Mouse (Mus musculus) heart, embryonic 16.5 days (tissue): ENCODE measurements around the gene Mrap2. TPM values are rescaled to one million over a fixed set of nuclear protein-coding genes. Genes with fewer than 3 reads are reported as not detected.
"Not testable (repeated sequence)": the region's sequence is repeated elsewhere in the genome, so short reads cannot be mapped to it uniquely, and the experiment has no call there.

ENCODE experiments used
- ATAC-seq: fragments of 200-750 bp; cut with Nextera tagmentation; replicated peaks from 2 replicates; pipeline ENCODE4 v1.8.0; 2017; ENCODE audit warnings: moderate number of reproducible peaks; ENCODE audit not compliant: insufficient read depth, low FRiP score; ENCODE audit errors: extremely low read depth
- H3K27ac ChIP-seq: fragments of 300-500 bp; sonication (generic); 2 replicates; pipeline ENCODE4 v1.5.1; 2014; ENCODE audit warnings: mild to moderate bottlenecking, low read length, control low read depth, moderate library complexity
- H3K27me3 ChIP-seq: fragments of 300-500 bp; sonication (generic); 2 replicates; pipeline ENCODE4 v1.6.1; 2014; ENCODE audit warnings: low read length, mixed read lengths; ENCODE audit not compliant: control insufficient read depth, insufficient read depth
- H3K36me3 ChIP-seq: fragments of 300-500 bp; sonication (generic); 2 replicates; pipeline ENCODE4 v1.6.1; 2014; ENCODE audit not compliant: control insufficient read depth, insufficient read depth
- H3K4me1 ChIP-seq: fragments of 300-500 bp; sonication (generic); 2 replicates; pipeline ENCODE4 v1.6.1; 2014; ENCODE audit warnings: low read length, mixed read lengths; ENCODE audit not compliant: control insufficient read depth, insufficient read depth
- H3K4me2 ChIP-seq: fragments of 300-500 bp; sonication (generic); 2 replicates; pipeline ENCODE4 v1.6.1; 2014; ENCODE audit warnings: low read depth, mild to moderate bottlenecking, control low read depth, low read length
- H3K4me3 ChIP-seq: fragments of 300-500 bp; sonication (generic); 2 replicates; pipeline ENCODE4 v1.5.1; 2014; ENCODE audit warnings: mild to moderate bottlenecking, control low read depth, low read length
- H3K9ac ChIP-seq: fragments of 300-500 bp; sonication (generic); 2 replicates; pipeline ENCODE4 v1.6.1; 2014; ENCODE audit warnings: low read length, control low read depth
- H3K9me3 ChIP-seq: fragments of 300-500 bp; sonication (generic); replicated peaks from 2 replicates; pipeline ENCODE4 v1.6.1; 2016; ENCODE audit warnings: low read length; ENCODE audit not compliant: control insufficient read depth
- WGBS: fragments of 180-500 bp; shearing (Covaris S2); extraction: QIAGEN DNeasy Blood & Tissue Kit; methylation state at CpG from one replicate; pipeline ENCODE4 v1.1.7; 2014; 5-methylcytosine and 5-hydroxymethylcytosine counted together
- polyA plus RNA-seq: library from polyadenylated mRNA; unstranded; fragments of >200 nt; fragmentation: Nextera tagmentation; extraction: Ambion mirVana; gene quantifications from 2 replicates; pipeline ENCODE4 v1.2.1, GENCODE M21; 2015

Gene Mrap2
- 0.07 TPM in 1 of 2 replicates, not detected in the other for polyA plus RNA-seq

DNA sequence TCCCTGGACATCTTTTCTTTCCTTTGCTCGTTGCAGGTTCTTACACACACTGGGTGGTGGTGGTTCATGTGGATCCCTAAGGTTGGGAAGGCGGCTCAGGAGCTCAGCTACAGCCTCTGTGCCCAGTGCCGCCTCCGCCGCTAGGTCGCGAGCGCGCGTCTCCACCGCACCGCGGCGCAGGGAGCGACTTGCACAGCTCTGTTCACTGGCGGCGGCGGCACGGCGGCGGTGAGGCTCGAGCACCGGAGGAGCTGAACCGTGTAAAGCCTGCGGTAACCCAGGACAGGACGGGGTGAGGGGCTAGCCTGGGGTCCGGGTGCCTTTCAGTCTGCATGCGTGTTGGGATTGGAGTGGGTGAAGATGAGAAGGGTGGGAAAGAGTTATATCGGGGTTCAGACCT is at the start of gene Mrap2:
Gene Mrap2, plus strand, starts transcription at position 201 of the 400 bp plus-strand sequence.
- H3K4me3 ChIP-seq, result peak within 1 kb of the TSS; percentile 47
- H3K36me3 ChIP-seq, result no peaks in the 10 kb centered on the region
- H3K4me2 ChIP-seq, result peak within 1 kb of the TSS; percentile 73
- H3K9ac ChIP-seq, result peak within 1 kb of the TSS; percentile 29
- H3K4me1 ChIP-seq, result peaks cover 7% of the 10 kb centered on the region; the same call in 1 of the 2 replicates
- peak; percentile 58; the same call in 1 of the 2 replicates for ATAC-seq
- no peak within 1 kb of the TSS for H3K27ac ChIP-seq
- WGBS, result 1% methylated on average over 29 of the region's 29 CpGs
- H3K27me3 ChIP-seq, result peaks cover 31% of the 10 kb centered on the region
- no peaks in the 10 kb centered on the region for H3K9me3 ChIP-seq

DNA sequence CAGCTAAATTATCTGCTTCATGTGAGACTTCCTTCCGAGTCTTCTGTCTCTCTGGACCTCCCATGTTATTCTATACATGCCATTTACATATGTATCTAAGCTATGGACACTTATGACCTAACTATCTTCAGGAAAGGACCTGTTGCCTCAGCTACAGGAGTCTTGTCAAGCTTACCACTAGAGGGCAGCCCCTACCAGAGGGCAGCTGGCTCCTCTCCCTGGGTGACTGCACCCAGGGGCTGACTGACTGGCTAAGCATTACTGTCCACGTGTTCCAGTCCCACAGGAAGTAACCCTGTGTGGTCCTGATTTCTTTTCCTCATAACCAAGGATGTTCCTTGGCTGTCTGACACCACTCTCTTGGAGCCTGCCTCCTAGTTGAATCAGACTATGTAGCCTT is 46.1 kb upstream of the Mrap2 start:
- no peak for ATAC-seq
- Histone ChIP-seq H3K36me3 (no peaks in the 10 kb centered on the region), H3K4me1 (no peaks in the 10 kb centered on the region), H3K4me2 (no peak overlapping the region), H3K9me3 (no peaks in the 10 kb centered on the region), H3K27ac (no peak overlapping the region), H3K27me3 (no peaks in the 10 kb centered on the region), H3K4me3 (no peak overlapping the region), H3K9ac (no peak overlapping the region)
- 54% methylated on average over 2 of the region's 2 CpGs for WGBS

DNA sequence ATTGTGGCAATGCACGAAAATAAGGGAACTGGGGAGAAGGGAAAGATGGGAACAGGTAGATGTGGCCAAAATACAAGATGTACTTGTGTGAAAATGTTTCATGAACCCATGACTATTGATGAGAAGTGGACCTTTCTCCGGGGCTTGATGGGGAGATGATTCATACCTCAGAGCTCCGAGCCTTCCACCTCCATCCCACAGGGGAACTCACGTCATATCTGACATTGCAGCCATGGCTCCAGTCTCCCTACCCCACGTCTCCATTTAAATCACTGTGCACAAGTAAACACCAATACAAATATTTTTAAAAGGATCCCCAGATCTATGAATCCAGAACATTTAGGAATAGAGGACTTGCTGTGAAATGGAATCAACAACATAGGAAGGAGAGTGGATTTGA is 29.1 kb upstream of the Mrap2 start:
- no peak overlapping the region for H3K9ac ChIP-seq
- no peak overlapping the region for H3K27ac ChIP-seq
- no peaks in the 10 kb centered on the region for H3K4me1 ChIP-seq
- H3K4me3 ChIP-seq, result no peak overlapping the region
- H3K4me2 ChIP-seq, result no peak overlapping the region
- no peak for ATAC-seq
- no peaks in the 10 kb centered on the region for H3K9me3 ChIP-seq
- WGBS, result 67% methylated on average over 5 of the region's 5 CpGs
- H3K36me3 ChIP-seq, result no peaks in the 10 kb centered on the region
- H3K27me3 ChIP-seq, result no peaks in the 10 kb centered on the region

DNA sequence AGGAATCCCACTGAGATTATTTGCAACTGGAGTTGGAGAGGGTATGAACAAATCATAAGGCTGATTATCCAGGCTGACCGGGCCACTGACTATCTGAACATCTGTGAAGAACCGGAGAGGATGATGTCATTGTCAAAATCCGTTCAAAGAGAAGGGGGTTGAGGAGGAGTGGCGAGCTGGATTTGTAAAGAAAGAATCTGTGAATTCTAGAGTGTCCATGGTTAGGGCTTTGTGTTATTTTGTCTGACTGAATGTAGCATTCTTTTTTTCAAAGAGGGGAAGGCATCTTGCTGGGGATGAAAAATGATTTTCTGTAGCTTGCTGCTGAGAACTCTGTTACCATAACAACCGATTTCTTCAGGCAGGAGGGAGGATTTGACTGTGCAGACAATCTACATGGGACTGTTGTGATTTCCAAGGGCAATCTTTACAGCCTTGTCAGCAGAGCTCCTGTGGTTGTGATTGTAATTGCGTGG is 28.6 kb upstream of the Mrap2 start:
- H3K36me3 ChIP-seq, result no peaks in the 10 kb centered on the region
- no peak overlapping the region for H3K9ac ChIP-seq
- no peak overlapping the region for H3K27ac ChIP-seq
- no peaks in the 10 kb centered on the region for H3K27me3 ChIP-seq
- H3K4me1 ChIP-seq, result no peaks in the 10 kb centered on the region
- 47% methylated on average over 6 of the region's 6 CpGs for WGBS
- H3K4me2 ChIP-seq, result no peak overlapping the region
- ATAC-seq, result no peak
- no peaks in the 10 kb centered on the region for H3K9me3 ChIP-seq
- no peak overlapping the region for H3K4me3 ChIP-seq

DNA sequence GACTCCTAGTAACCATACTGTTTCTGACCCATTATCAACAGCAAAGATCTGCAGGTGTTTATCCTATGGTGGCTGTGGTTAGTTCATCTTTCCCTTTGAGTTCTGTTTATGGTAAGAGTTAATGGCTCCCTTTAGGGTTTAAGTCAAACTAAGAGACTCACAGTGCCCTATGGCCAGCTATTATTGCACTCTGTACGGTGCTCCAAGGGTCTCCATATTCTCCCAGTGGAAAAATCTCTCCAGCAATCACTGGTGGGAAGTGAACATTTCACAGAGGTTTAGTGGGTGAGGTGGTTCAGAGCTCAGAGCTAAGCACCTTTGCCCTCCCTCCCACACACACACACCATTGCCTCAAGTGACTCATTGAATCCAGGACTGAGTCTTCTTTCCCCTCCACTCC is 28.1 kb upstream of the Mrap2 start:
- no peaks in the 10 kb centered on the region for H3K4me1 ChIP-seq
- 88% methylated on average over 1 of the region's 1 CpGs for WGBS
- no peak overlapping the region for H3K27ac ChIP-seq
- H3K4me2 ChIP-seq, result no peak overlapping the region
- no peak overlapping the region for H3K4me3 ChIP-seq
- H3K36me3 ChIP-seq, result no peaks in the 10 kb centered on the region
- H3K9ac ChIP-seq, result no peak overlapping the region
- no peaks in the 10 kb centered on the region for H3K9me3 ChIP-seq
- no peaks in the 10 kb centered on the region for H3K27me3 ChIP-seq
- ATAC-seq, result no peak

DNA sequence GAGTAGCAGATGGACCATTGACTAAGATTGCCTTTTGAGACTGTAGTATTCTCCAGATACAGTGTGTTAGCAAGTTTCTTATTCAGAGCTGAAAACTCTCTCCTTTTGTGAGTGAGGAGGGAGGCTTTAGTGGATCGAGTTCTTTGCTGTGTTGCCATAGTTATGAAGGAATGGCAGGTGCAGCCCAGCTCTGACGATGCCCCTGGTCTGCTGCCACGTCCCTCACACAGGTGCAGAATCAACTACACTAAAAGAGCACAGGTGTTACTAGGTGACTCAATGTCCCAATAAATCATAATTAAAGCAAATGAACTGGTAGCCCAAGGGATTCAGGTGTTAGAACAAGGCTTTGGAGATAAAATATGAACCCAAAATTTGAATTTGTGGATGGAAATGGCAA is 25.1 kb upstream of the Mrap2 start:
- no peak overlapping the region for H3K4me2 ChIP-seq
- no peak overlapping the region for H3K9ac ChIP-seq
- WGBS, result 69% methylated on average over 3 of the region's 3 CpGs
- H3K27ac ChIP-seq, result no peak overlapping the region
- H3K9me3 ChIP-seq, result no peaks in the 10 kb centered on the region
- no peak for ATAC-seq
- H3K4me3 ChIP-seq, result no peak overlapping the region
- H3K36me3 ChIP-seq, result no peaks in the 10 kb centered on the region
- H3K27me3 ChIP-seq, result no peaks in the 10 kb centered on the region
- no peaks in the 10 kb centered on the region for H3K4me1 ChIP-seq

DNA sequence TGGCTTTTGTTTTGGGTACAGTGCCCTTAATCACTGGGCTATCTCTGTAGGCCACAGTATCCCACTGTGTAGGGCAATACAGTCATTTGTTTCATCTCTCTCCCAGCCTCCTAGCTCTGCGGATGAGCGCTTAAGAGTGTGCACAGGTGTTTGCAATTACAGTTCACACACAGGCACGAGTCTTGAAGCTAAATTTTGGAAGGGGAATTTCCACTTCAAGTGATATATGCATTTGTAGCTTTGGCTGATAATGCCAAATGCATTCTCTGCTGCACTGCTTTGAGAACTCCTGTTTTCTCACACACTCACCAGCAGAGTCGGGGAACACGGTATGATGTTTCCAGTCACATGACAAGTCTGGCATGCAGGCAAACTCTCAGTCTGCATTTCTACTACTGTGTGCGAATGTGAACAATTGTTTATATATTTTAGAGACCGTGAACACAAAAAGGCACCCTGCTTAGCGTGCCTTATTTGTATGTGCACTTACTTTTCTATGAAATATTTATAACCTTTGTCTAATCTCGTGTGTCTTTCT is 22.1 kb upstream of the Mrap2 start:
- no peak overlapping the region for H3K27ac ChIP-seq
- no peak for ATAC-seq
- 57% methylated on average over 9 of the region's 9 CpGs for WGBS
- no peak overlapping the region for H3K9ac ChIP-seq
- H3K9me3 ChIP-seq, result no peaks in the 10 kb centered on the region
- no peaks in the 10 kb centered on the region for H3K27me3 ChIP-seq
- H3K4me2 ChIP-seq, result no peak overlapping the region
- no peaks in the 10 kb centered on the region for H3K4me1 ChIP-seq
- H3K36me3 ChIP-seq, result no peaks in the 10 kb centered on the region
- H3K4me3 ChIP-seq, result no peak overlapping the region

DNA sequence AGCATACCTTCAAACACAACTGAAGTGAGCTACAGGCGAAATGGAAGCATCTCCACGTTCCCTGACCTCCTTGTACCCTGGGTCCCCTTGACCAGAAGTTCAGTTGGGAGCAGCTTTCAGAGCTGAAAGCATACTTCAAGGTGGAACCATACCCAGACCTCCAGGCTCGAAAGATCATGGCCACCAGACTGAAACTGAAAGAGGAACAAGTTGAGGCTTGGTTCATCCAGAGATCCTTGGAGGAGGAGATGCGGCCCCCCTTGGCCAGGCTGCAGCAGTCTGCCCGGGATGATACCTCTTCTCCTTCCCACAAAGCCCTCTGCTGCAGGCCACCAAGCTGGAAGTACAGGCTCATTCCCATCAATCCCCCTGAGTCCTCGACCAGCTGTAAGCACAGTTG is 17.1 kb upstream of the Mrap2 start:
- H3K4me2 ChIP-seq, H3K9me3 ChIP-seq, H3K9ac ChIP-seq, H3K4me3 ChIP-seq, H3K36me3 ChIP-seq, H3K4me1 ChIP-seq, H3K27me3 ChIP-seq, H3K27ac ChIP-seq, ATAC-seq: not testable (repeated sequence)
- 59% methylated on average over 5 of the region's 6 CpGs for WGBS

DNA sequence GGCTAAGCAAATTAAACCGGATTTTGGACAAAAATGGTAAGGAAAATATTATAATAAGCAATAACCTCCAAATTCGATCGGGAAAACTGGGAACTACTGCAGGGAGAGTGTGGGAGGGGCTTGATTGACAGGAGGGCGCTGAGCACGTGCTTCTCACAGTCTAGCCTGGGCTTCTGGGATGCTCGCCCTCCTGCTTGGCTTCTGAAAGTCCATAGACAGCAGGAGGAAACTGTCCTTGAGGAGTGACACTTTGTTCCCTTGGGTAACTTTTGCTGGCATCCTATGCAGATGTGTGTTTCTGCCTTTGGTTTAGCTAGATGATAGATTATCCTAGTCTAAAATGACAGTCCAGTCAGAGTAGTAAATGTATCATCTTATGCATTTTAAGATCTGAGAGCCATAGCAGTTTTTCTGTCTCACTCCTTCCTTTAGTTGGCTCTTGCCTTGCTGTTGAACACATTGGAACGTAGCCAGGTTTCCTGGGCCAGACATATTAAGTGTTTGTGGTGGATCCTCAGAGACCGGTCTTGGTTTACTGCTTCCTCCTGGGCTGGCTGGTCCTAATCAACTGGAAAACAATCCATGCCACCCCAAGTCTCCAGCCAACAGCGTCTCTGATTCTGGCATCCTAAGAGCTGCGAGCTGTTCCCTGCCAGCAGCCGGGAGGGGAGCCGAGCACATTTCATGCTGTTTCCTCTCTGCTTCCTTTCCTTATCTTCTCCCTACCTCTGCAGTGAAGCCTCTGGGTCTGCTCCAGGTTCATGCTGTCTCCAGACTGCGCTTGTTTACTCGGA is 8.1 kb upstream of the Mrap2 start:
- ATAC-seq, result no peak

More for the DNA sequence above, 8.1 kb upstream of the Mrap2 start:
- Histone ChIP-seq H3K27ac (no peak overlapping the region), H3K36me3 (no peaks in the 10 kb centered on the region), H3K27me3 (no peaks in the 10 kb centered on the region; the same call in 1 of the 2 replicates), H3K4me2 (no peak overlapping the region), H3K9ac (no peak overlapping the region), H3K4me3 (no peak overlapping the region), H3K9me3 (no peaks in the 10 kb centered on the region; the same call in 1 of the 2 replicates), H3K4me1 (no peaks in the 10 kb centered on the region)
- 45% methylated on average over 14 of the region's 14 CpGs for WGBS
